Mouse (Mus musculus) cerebellum, adult 2 months (tissue): Measurements from ENCODE around the gene Irf2. TPM values are rescaled to one million over a fixed set of nuclear protein-coding genes. Genes with fewer than 3 reads are reported as not detected.

Experiments used
- DNase-seq, 2 experiments: peaks; one replicate each; pipeline ENCODE4 v3.0.0; 2021
- H3K27ac ChIP-seq: fragments of 200-500 bp; 2 replicates; pipeline ENCODE4 v1.5.1; 2012; ENCODE audit warnings: low read length, control low read depth, inconsistent platforms; ENCODE audit not compliant: insufficient read depth
- H3K27me3 ChIP-seq: fragments of 200-500 bp; 2 replicates; pipeline ENCODE4 v1.6.1; 2012; ENCODE audit warnings: inconsistent platforms, mild to moderate bottlenecking, low read length, moderate library complexity; ENCODE audit not compliant: control insufficient read depth, insufficient read depth
- H3K4me1 ChIP-seq: fragments of 200-500 bp; 2 replicates; pipeline ENCODE4 v1.6.1; 2011; ENCODE audit warnings: low read length; ENCODE audit not compliant: control insufficient read depth, insufficient read depth
- H3K4me3 ChIP-seq: fragments of 200-500 bp; replicated peaks from 2 replicates; pipeline ENCODE3; 2011; ENCODE audit warnings: mild to moderate bottlenecking, low read depth, low read length, control low read depth; ENCODE audit not compliant: insufficient read depth
- CTCF ChIP-seq: fragments of 200-500 bp; IDR thresholded peaks from 2 replicates; pipeline ENCODE4 v1.5.1; 2011; ENCODE audit warnings: low read depth, mild to moderate bottlenecking, control low read depth, low read length, moderate library complexity, borderline replicate concordance; ENCODE audit not compliant: insufficient read depth
- POLR2A ChIP-seq: fragments of 200-500 bp; IDR thresholded peaks from 2 replicates; pipeline ENCODE4 v1.6.1; 2011; ENCODE audit warnings: low read length, control low read depth, borderline replicate concordance; ENCODE audit not compliant: insufficient read depth
- WGBS: fragments of 180-500 bp; shearing (Covaris S2); methylation state at CpG from one replicate; pipeline ENCODE4 v1.1.7; 2018; 5-methylcytosine and 5-hydroxymethylcytosine counted together
- polyA plus RNA-seq: library from polyadenylated mRNA; depleted of rRNA; stranded (reverse); fragments of >200 nt; gene quantifications from 2 replicates; pipeline ENCODE4 v1.2.3, GENCODE M21; 2012

The Irf2 gene
- polyA plus RNA-seq, 1 experiment: 19.0 TPM

DNA sequence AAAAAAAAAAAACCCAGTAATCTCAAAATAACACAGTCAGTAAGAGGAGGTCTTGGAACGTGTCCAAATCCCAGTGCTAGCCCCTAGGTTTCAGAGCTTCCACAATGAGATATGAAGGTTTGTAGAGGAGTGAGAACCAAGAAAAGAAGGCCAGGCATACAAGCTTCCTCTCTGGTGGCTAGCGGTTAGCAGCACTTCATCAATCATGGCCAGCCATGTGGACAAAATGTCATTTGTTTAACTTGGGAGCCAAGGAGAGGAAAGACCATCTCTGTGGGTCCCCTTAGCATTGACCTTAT lies 79.4 kb downstream of the Irf2 start:
- Histone ChIP-seq H3K4me3 (no peak overlapping the region), H3K4me1 (no peaks in the 10 kb centered on the region), H3K27ac (no peak overlapping the region), H3K27me3 (no peaks in the 10 kb centered on the region)
- TF ChIP-seq POLR2A (no peak), CTCF (no peak)
- WGBS: 88% methylated on average over 2 of the region's 2 CpGs
- no peak for DNase-seq

GRCm38 (mm10) chr8:46828734-46829413 lies 89.3 kb downstream of the Irf2 start:
- no peak for TF ChIP-seq CTCF
- no peak for TF ChIP-seq POLR2A
- peak in 1 of 2 experiments; percentile 24 for DNase-seq
- no peak overlapping the region for H3K4me3 ChIP-seq

DNA sequence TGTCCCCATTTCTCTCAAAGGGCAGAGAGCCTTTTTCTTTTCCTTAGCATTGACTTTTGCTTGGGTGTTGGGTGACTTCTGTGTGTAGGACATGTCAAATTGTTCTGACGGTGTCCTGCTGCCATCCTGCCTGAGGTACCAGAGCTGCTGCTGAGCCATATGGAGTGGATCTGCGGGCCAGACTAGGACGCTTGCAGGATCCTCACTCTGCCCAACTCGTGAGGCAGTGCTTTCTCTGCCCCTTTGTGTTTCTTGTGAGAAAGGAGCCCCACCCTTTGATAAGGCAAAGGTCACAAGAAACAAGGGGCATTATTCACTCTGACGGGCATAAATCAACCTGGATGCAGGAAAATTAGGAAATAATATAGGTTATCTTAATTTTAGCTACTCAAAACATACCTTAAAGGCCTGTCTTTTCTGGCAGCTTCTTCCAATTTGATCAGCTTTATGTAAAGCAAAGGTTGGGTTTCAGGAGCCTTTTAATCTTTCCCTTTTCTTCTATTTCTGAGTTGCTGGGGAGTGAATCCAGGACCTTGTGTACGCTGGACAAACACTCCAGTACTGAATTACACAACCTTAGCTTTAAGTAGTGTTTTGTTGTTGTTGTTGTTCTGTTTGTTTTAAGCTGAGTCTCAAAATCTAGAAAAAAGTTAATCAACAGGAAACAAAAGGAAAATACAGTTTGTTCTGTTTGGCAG lies 90.0 kb downstream of the Irf2 start:
- peaks cover 8% of the 10 kb centered on the region for H3K4me1 ChIP-seq
- no peak for TF ChIP-seq POLR2A
- TF ChIP-seq CTCF: no peak
- 31% methylated on average over 6 of the region's 6 CpGs for WGBS
- no peak overlapping the region for H3K4me3 ChIP-seq
- H3K27me3 ChIP-seq: no peaks in the 10 kb centered on the region
- H3K27ac ChIP-seq: no peak overlapping the region
- DNase-seq: peak; percentile 17 to 39

More at GRCm38 (mm10) chr8:46828734-46829413, 89.3 kb downstream of the Irf2 start:
- no peaks in the 10 kb centered on the region for H3K27me3 ChIP-seq
- peaks cover 8% of the 10 kb centered on the region for H3K4me1 ChIP-seq
- no peak overlapping the region for H3K27ac ChIP-seq
- WGBS: 72% methylated on average over 7 of the region's 7 CpGs

- no peak overlapping the region for H3K27ac ChIP-seq
- DNase-seq: no peak
- peaks cover 8% of the 10 kb centered on the region for H3K4me1 ChIP-seq
- H3K4me3 ChIP-seq: no peak overlapping the region
- no peak for TF ChIP-seq POLR2A
- 92% methylated on average over 11 of the region's 11 CpGs for WGBS
- no peaks in the 10 kb centered on the region for H3K27me3 ChIP-seq
These were observed 90.8 kb downstream of the Irf2 start for GRCm38 (mm10) chr8:46830112-46830855.

GRCm38 (mm10) chr8:46831916-46832315 lies 92.4 kb downstream of the Irf2 start:
- Histone ChIP-seq H3K4me3 (no peak overlapping the region), H3K27ac (no peak overlapping the region), H3K27me3 (no peaks in the 10 kb centered on the region), H3K4me1 (peaks cover 8% of the 10 kb centered on the region)
- 89% methylated on average over 5 of the region's 5 CpGs for WGBS
- TF ChIP-seq CTCF: no peak
- no peak for TF ChIP-seq POLR2A
- DNase-seq: no peak

DNA sequence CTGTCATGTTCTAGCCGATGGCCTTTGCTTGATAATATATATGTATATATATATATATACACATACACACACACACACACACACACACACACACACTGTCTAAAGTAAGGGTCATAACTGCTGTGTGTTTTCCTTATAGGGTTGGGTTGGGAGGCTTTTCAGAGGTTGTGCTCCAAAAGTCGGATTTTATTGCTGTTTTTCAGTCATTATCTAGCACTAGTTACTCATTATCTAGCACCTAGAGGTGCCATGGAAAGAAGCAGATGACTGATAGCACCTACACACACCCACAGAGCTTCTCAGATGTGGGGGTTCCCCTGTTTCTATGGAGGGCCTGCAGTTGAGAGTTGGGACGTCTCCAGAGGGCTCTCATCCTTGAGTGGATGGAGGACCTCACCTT lies 92.9 kb downstream of the Irf2 start:
- no peaks in the 10 kb centered on the region for H3K27me3 ChIP-seq
- no peak for TF ChIP-seq CTCF
- no peak for TF ChIP-seq POLR2A
- WGBS: 82% methylated on average over 3 of the region's 3 CpGs

DNA sequence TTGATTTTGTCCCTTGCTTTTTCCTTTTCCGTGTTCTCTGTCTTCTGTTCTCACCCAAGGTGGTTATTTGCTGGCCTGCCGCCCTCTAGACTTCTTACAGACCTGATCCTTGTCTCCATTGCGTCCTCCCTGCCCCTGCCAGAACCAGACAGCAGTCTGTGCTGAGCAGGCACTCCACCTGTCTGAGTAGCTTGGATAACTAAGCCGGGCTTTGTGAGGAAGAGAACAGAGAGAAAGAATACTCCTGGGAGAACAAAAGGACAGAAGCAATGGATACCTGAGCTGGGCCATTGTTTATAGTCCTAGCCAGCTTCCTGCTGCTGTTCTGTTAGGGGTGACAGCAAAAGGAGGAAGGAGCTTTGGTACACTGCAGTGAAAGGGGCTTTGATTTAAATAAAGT lies 94.2 kb downstream of the Irf2 start:
- Histone ChIP-seq H3K4me3 (no peak overlapping the region), H3K27me3 (no peaks in the 10 kb centered on the region), H3K4me1 (peaks cover 3% of the 10 kb centered on the region), H3K27ac (no peak overlapping the region)
- WGBS: 72% methylated on average over 4 of the region's 4 CpGs
- TF ChIP-seq POLR2A (no peak), CTCF (no peak)
- DNase-seq: no peak

More for the DNA sequence above, 92.9 kb downstream of the Irf2 start:
- Histone ChIP-seq H3K4me3 (no peak overlapping the region), H3K27ac (no peak overlapping the region), H3K4me1 (peaks cover 8% of the 10 kb centered on the region)
- DNase-seq: no peak
